Mouse (Mus musculus) embryonic stem cell, embryonic (primary cell): ENCODE measurements at regions not wholly inside any gene's neighbourhood (a gene's known extent, or its start where the extent isn't known, plus 50 kb on each side); places are given as distances from the start of the nearest gene placed in this dataset.

Experiments used
- CTCF ChIA-PET, 4 experiments: fragments of 300-600 bp in 2 of 4; fragments of 350-600 bp in 2 of 4; sonication (Branson Sonifier 250); formaldehyde crosslinking; loops; one replicate each; lab custom pipeline; 2022; ENCODE audit warnings: inconsistent platforms in 2 of 4; lab: Charles Lee
- POLR2A ChIA-PET, 4 experiments: fragments of 300-600 bp in 2 of 4; fragments of 350-600 bp in 2 of 4; sonication (Branson Sonifier 250); formaldehyde crosslinking; loops; one replicate each; lab custom pipeline; 2022; ENCODE audit warnings: antibody characterized with exemption in 4 of 4, inconsistent platforms in 1 of 4; lab: Charles Lee

DNA sequence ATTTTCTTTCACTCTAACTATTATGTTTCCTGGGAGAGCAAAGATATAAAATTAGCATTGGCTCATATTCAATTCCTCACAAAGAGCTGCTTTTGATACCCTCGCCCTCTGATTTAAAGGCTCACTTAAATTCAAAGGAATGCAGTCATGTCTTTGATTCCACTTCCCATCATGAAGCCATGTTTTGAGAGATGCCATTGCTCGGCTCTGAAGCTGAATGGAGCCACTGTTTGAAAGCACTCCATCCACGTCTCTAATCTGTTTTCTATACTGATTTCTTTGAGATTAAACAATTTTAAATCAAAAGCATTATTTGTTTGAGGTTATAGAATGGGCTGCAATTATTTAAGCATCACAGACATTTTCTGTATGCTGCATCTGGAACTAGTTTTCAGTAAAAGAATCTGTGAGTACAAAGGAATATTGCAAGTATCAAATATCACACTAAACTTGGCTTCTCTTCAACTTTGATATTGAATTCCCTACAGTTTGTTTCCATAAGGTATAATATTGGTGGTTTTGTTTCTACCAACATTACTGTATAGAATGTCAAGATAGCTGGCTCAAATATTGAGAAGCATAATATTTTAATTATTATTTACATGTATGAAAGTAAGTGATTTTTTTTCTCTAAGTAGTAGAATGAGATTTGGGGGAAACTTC is 126.4 kb downstream of the Rpl10l start:
- CTCF ChIA-PET = no interaction called here
- POLR2A ChIA-PET = no interaction called here

DNA sequence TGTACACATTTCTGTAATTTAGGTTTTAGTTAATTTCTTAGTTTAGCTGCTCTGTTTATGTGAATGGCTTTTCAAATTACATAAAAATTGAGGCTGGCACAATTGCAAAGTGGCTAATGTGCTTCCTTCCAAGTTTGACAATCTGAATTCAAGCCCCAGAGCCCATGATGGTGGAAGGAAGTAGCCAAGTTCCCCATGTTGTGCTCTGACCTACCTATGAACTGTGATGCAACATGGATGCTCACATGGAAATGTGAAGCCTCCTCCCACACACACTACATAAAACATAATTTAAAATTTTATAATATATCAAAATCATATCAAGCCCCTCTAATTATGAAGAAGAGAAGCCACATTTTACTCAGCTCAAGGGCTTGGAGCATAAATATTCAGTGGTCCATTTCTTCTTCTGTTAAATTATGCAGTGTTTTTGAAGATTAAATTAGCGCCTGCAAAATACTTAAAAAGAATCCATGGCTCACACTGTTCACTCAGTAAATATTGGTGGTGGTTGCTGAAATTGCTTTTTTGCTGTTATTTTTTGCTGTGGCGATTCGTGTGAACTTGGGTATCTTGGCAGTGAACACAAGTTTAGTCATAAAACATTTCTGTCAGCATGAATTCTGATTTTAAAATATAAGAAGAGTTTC is 127.1 kb downstream of the Rpl10l start:
- ChIA-PET POLR2A (no interaction called here), CTCF (no interaction called here)

DNA sequence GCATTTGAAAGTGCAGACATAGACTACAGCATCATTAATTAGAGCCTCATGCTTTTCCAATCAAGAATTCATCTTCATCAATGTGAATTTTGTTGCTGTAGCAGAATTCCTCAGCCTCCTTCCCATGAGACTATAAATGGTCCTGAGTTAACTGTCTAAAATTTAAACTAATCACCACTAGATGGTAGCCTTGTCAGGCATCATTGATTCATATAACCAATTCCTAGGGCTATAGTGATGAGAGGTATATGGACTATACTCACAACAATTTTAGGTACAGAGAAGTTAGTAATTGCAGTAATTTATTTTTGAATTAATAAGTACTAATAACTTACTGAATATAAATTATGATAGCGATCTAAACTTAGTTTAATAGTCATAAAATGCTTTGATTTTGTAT is 153.3 kb downstream of the Rpl10l start:
- ChIA-PET POLR2A (no interaction called here), CTCF (no interaction called here)

DNA sequence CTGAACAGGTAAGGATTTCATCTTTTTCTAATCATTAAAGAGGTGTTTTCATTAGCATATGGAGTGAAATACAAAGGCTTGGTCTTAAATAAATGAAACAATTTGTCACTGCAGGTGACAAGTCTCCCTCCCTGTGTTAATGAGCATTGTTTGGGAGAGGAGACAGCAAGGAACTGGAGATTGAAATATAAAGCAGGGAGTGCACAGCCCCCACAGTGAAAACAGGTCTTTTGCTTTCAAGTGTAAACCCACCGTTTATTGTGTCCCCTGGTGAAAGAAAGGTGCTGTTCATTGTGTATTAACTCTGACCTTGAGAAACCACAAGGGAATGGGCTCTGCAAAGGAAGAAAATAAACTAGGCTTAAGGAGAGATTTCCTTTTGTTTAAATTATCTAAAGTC is 164.6 kb downstream of the Rpl10l start:
- POLR2A ChIA-PET = no interaction called here
- CTCF ChIA-PET = no interaction called here

DNA sequence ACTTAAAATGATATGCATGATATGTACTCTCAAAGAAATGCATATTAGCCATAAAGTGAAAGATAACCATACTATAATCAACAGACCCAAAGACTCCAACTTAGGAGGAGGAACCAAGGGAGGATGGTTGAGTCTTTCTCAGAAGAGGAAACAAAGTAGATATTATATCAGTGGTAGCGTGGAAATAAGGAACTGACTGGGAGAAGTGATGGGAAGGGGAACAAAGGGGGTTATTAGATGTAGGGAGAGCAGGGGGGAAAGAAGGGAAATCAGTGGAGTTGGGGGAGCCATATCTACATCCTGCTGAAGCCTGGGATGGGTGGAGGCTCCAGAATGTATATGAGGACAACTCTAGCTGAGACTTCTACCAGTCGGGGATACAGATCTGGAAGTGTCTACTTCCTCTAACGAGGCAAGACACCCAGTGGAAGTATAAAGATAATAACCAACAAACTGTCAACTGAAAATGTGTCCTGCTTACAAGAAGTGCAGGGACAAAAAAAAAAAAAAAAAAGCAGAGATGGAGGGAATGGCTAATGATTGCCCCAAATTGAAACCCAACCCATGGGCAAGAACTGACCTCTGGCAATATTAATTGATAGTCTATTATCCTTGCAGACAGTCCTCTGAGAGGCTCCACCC is 193.3 kb downstream of the Rpl10l start:
- POLR2A ChIA-PET = no interaction called here
- CTCF ChIA-PET = no interaction called here

DNA sequence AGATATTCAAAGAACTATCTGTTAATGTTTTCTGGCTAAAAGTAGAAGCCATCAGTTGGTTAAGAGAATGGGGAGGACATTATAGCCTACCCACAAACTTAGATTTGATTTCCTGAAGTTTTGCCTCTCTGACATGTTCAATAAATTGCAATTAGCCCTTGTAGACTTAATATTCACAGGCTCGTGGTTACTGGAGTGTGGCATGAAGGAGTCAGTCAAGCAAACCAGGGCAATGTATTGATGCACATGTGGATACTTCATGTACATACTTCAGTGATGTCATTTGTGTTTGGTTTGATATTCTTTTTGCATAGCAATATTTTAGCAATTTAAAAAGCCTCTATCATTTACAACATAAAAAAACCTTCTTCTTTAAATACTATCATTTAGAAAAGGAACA is 223.9 kb downstream of the Rpl10l start:
- ChIA-PET POLR2A (no interaction called here), CTCF (no interaction called here)

DNA sequence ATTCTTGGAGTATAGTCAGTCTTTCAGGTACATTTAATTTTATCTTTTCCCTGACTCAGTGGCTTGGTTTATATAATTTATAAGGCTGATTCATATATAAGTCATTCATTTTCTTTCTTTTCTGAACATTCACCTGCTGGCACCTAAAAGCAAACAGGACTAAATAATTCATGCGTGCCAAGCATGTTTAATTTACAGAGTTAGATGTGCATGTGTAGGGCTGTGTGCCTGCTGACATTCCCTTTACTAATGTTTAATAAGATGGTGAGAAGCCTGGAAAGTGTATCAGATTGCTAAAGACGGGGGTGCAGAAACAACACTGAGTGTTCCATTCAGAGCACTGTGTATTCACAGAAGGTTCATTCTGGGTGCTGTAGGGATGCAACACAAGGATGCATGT is 229.0 kb downstream of the Rpl10l start:
- ChIA-PET POLR2A (no interaction called here), CTCF (no interaction called here)

DNA sequence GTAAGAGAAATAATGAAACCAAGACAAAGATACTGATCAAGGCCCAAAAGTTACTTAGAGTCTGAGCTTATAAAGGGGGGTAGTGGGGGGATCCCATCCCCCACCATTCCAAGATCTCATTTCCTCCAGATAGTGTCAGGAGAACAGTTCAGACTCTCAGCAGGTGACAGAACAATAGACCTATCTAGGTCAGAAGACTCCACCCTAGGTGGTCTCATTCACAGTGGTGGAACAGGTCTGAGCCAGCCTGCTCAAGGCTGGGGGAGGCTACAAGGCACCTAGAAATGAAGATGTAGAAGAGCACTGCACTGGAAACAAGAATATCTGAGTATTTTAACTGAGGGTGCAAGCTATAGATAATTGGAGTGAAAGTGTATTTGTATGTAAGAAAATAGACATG is 235.3 kb downstream of the Rpl10l start:
- ChIA-PET CTCF (no interaction called here), POLR2A (no interaction called here)

DNA sequence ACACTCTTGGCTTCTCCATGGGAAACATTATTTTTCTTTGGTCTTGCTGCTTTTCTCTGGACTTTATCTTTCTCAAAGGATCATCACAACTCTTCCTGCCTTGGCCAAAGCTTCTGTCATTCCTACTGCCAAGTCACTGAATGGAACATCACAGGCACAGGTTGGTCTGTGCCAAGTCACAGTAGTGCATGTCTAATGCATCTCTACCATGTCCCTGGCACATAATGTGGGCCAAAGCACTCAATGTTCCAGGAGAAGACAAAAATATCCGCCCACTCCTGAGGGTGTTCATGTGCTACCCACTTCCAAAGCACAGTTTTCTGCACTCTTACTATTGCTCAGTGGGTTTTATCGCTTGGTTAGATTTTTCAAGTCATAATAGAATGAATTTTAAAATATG is 247.9 kb downstream of the Rpl10l start:
- ChIA-PET CTCF (no interaction called here), POLR2A (no interaction called here)

DNA sequence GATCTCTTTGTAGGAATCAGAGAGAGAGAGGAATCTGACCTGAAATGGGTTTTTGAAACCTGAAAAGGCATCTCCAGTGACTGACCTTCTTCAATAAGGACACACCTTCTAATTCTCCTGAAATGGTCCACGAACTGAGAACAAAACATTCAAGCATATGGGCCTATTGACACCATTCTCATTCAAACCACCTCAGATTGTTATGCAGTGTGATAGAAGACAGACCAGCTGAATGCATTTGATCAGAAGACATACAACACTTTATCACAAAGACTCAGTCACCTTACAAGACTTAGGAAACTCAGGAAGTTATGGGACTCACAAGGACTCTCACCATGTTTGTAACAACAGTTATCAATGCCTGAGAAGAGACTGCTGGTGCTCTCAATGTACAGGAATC is 256.7 kb downstream of the Rpl10l start:
- CTCF ChIA-PET = no interaction called here
- POLR2A ChIA-PET = no interaction called here

DNA sequence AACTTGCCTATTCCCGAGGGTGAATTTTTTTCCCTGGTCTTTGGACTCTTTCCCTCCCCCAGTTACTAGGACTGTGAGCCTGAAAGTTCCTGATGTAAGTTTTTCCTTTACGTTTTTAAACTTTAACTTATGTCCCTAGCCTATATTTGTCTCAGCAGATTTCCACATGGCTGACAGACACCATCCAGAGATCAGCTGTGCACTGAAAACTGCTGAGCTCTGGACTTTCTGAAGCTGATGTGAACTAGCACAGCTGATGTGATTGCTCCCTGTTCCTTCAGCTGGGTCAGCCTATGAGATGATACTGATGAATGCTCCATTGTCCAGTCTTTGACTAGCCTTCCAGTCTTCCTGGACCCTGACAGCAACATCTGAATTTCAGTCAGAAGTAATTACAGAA is 271.5 kb downstream of the Rpl10l start:
- ChIA-PET CTCF (no interaction called here), POLR2A (interaction anchor here in 1 of 4 experiments (0.6 kb wide), 1 partner anchor 29 kb away, joined by 4 read pairs; no protein-coding TSS in a partner anchor)
